Mouse (Mus musculus): Measurements from ENCODE around the gene Tgfbr2. TPM values are rescaled to one million over a fixed set of nuclear protein-coding genes. Genes with fewer than 3 reads are reported as not detected.

Gene Tgfbr2
- polyA plus RNA-seq, 1 experiment from 2014 or later = 31.2 TPM

DNA sequence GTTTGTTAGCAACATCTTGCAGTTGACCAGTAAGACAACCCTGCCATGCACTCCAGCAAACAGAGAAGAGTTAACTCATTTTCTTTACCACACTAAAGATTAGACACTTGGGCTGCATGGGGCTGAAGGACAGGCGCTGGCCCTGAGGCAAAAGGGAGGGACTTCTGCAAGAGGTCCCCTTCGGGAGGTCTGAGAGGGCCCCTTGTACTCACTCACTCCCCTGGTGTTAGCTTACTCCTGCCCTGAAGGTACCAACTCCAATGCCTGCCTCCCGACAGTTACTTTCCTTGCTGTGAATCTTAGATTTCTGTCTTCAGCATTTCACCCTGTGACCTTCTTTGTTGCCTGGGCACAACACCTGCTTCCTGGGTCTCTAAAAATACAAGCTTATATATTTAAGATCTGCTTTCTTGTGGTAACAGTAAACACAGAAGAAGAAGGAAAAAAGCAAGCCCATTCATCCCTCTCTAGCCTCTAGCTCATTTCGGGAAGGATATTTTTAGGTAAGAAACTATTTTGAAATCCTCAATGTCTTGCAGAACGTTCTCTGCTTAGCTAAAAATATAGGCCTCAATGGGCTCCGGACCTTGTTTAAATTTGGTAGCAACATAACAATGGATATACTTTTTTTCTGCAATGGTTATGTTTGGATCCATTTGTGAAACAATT, 41.7 kb downstream of the Tgfbr2 start:
- WGBS = 50% methylated on average over 6 of the region's 6 CpGs
- no peak overlapping the region for H3K4me3 ChIP-seq (replicated peaks; ENCODE audit: low read depth, low read length)
- no peak overlapping the region for H3K27ac ChIP-seq

DNA sequence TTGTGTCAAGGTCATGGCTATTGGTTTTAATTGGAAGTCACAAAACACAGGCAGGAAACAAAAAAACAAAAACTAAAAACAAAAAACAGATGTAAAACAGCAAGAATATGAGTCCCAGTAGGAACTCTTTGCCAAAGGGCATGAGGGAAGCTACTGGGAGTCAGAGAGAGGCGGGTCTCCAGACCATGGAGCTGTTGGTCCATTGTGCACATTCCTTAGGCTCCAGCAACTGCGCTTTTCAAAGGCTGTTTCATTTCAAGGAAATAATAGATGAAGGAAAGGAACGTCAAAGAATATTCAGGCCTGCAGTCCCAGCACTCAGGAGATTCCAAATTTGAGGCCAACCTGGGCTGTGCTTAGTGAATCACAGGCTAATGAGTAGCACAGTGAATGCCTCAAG, 46.3 kb downstream of the Tgfbr2 start:
- no peaks in the 10 kb centered on the region; the same call in 1 of the 2 replicates for H3K4me1 ChIP-seq (replicated peaks; ENCODE audit: insufficient read depth, low read length)
- 51% methylated on average over 3 of the region's 3 CpGs for WGBS
- H3K27ac ChIP-seq = no peak overlapping the region
- no peaks in the 10 kb centered on the region for H3K9me3 ChIP-seq (replicated peaks; ENCODE audit: low read length)
- H3K4me2 ChIP-seq (ENCODE audit: low read length) = no peak overlapping the region
- H3K4me3 ChIP-seq (replicated peaks; ENCODE audit: low read depth, low read length) = no peak overlapping the region
- no peak overlapping the region for H3K9ac ChIP-seq (ENCODE audit: low read depth, low read length)
- H3K27me3 ChIP-seq (ENCODE audit: insufficient read depth, low read length) = no peaks in the 10 kb centered on the region
- no peak for TF ChIP-seq CTCF (IDR thresholded peaks at IDR 0.05; ENCODE audit: low read depth)
- ATAC-seq (replicated peaks; ENCODE audit: low FRiP score, low read depth) (no peak), DNase-seq (ENCODE audit: low spot score) (peak; percentile 53)
- H3K36me3 ChIP-seq (ENCODE audit: insufficient read depth, low read length) = peaks cover 38% of the 10 kb centered on the region

More for the DNA sequence above, 41.7 kb downstream of the Tgfbr2 start:
- Histone ChIP-seq H3K27me3 (ENCODE audit: insufficient read depth, low read length) (no peaks in the 10 kb centered on the region), H3K9me3 (replicated peaks; ENCODE audit: low read length) (no peaks in the 10 kb centered on the region), H3K9ac (ENCODE audit: low read depth, low read length) (no peak overlapping the region), H3K36me3 (ENCODE audit: insufficient read depth, low read length) (peaks cover 22% of the 10 kb centered on the region), H3K4me1 (replicated peaks; ENCODE audit: insufficient read depth, low read length) (peaks cover 6% of the 10 kb centered on the region; the same call in 1 of the 2 replicates), H3K4me2 (ENCODE audit: low read length) (no peak overlapping the region)
- no peak for TF ChIP-seq CTCF (IDR thresholded peaks at IDR 0.05; ENCODE audit: low read depth)
- DNase-seq (ENCODE audit: low spot score) = peak; percentile 70
- ATAC-seq (replicated peaks; ENCODE audit: low FRiP score, low read depth) = no peak

- Histone ChIP-seq H3K4me1 (replicated peaks; ENCODE audit: insufficient read depth, low read length) (peaks cover 2% of the 10 kb centered on the region; the same call in 1 of the 2 replicates), H3K4me2 (ENCODE audit: low read length) (no peak overlapping the region), H3K27me3 (ENCODE audit: insufficient read depth, low read length) (no peaks in the 10 kb centered on the region), H3K9me3 (replicated peaks; ENCODE audit: low read length) (no peaks in the 10 kb centered on the region), H3K9ac (ENCODE audit: low read depth, low read length) (no peak overlapping the region), H3K4me3 (replicated peaks; ENCODE audit: low read depth, low read length) (no peak overlapping the region), H3K27ac (no peak overlapping the region), H3K36me3 (ENCODE audit: insufficient read depth, low read length) (peaks cover 38% of the 10 kb centered on the region)
- TF ChIP-seq CTCF (IDR thresholded peaks at IDR 0.05; ENCODE audit: low read depth) = no peak
- DNase-seq (ENCODE audit: low spot score) = no peak
- WGBS = 89% methylated on average over 2 of the region's 2 CpGs
- no peak for ATAC-seq (replicated peaks; ENCODE audit: low FRiP score, low read depth)
These were observed 46.8 kb downstream of the Tgfbr2 start for GRCm38 (mm10) chr9:116128311-116128710.

DNA sequence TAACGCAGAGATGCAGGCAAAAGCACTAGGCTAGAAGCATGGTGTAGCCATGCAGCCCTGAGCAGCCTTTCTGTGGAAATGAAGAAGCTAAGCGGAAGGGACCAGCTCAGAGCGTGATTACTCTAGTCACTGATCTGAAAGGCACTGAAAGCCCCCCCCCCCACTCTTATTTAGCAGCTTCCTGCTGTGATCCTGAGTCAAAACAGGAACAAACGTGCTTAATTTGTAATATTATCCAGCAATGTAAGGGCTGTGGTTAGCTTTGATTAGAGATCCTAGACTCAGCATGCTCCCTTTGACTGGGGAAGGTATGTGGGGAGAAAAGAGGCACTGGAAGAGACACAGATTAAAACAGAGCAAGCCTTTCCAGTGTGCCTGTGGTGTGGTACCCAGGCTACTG, 48.7 kb downstream of the Tgfbr2 start:
- ATAC-seq (replicated peaks; ENCODE audit: low FRiP score, low read depth) (no peak), DNase-seq (ENCODE audit: low spot score) (no peak)
- H3K4me3 ChIP-seq (replicated peaks; ENCODE audit: low read depth, low read length) = no peak overlapping the region
- H3K36me3 ChIP-seq (ENCODE audit: insufficient read depth, low read length) = peaks cover 41% of the 10 kb centered on the region
- no peaks in the 10 kb centered on the region for H3K9me3 ChIP-seq (replicated peaks; ENCODE audit: low read length)
- peaks cover 6% of the 10 kb centered on the region; the same call in 1 of the 2 replicates for H3K4me1 ChIP-seq (replicated peaks; ENCODE audit: insufficient read depth, low read length)
- 60% methylated on average over 4 of the region's 4 CpGs for WGBS
- no peak overlapping the region for H3K27ac ChIP-seq
- no peak for TF ChIP-seq CTCF (IDR thresholded peaks at IDR 0.05; ENCODE audit: low read depth)
- H3K27me3 ChIP-seq (ENCODE audit: insufficient read depth, low read length) = no peaks in the 10 kb centered on the region
- no peak overlapping the region for H3K4me2 ChIP-seq (ENCODE audit: low read length)
- no peak overlapping the region for H3K9ac ChIP-seq (ENCODE audit: low read depth, low read length)

DNA sequence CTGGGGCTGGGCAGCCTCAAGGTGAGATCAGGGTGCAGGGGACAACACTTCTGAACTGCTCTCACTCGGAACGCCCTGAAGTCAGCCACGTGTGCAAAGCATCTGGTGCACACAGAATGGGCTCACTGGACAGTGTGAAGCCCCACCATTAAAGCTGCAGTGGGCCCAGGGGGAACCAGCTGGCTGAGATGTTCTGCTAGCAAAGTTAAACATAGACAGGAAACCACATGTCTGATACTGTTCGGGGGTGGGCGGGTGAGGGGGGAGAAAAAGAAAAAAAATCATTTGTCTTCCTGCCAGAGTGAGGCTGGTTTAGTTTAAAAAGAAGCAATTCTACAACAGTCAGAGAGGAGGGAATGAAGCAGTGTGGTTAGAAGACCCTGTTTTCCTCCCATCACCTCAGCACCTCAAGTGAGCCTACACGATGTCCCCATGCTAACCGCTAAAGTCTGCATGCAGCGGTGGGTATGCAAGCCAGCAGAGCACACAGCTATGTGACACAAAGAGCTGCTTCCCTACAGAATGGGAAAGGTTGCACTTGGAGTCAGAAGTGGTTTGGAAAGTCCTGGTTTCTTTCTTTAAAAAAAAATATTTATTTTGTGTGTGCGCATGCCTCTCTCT, 52.1 kb downstream of the Tgfbr2 start:
- H3K36me3 ChIP-seq (ENCODE audit: insufficient read depth, low read length) = peaks cover 23% of the 10 kb centered on the region
- no peak for TF ChIP-seq CTCF (IDR thresholded peaks at IDR 0.05; ENCODE audit: low read depth)
- peak; percentile 69 for DNase-seq (ENCODE audit: low spot score)
- peak; percentile 33 for ATAC-seq (replicated peaks; ENCODE audit: low FRiP score, low read depth)
- peak overlapping the region; percentile 71 for H3K27ac ChIP-seq
- H3K27me3 ChIP-seq (ENCODE audit: insufficient read depth, low read length) = no peaks in the 10 kb centered on the region
- H3K4me3 ChIP-seq (replicated peaks; ENCODE audit: low read depth, low read length) = no peak overlapping the region
- no peak overlapping the region for H3K9ac ChIP-seq (ENCODE audit: low read depth, low read length)
- peaks cover 6% of the 10 kb centered on the region; the same call in 1 of the 2 replicates for H3K4me1 ChIP-seq (replicated peaks; ENCODE audit: insufficient read depth, low read length)
- H3K4me2 ChIP-seq (ENCODE audit: low read length) = no peak overlapping the region
- 33% methylated on average over 9 of the region's 9 CpGs for WGBS
- H3K9me3 ChIP-seq (replicated peaks; ENCODE audit: low read length) = no peaks in the 10 kb centered on the region

- Histone ChIP-seq H3K36me3 (ENCODE audit: insufficient read depth, low read length) (peaks cover 23% of the 10 kb centered on the region), H3K9me3 (replicated peaks; ENCODE audit: low read length) (no peaks in the 10 kb centered on the region), H3K4me3 (replicated peaks; ENCODE audit: low read depth, low read length) (no peak overlapping the region), H3K27ac (peak overlapping the region; percentile 71), H3K4me2 (ENCODE audit: low read length) (no peak overlapping the region), H3K4me1 (replicated peaks; ENCODE audit: insufficient read depth, low read length) (peaks cover 6% of the 10 kb centered on the region; the same call in 1 of the 2 replicates), H3K9ac (ENCODE audit: low read depth, low read length) (no peak overlapping the region), H3K27me3 (ENCODE audit: insufficient read depth, low read length) (no peaks in the 10 kb centered on the region)
- peak; percentile 35; the same call in 1 of the 2 replicates for TF ChIP-seq CTCF (IDR thresholded peaks at IDR 0.05; ENCODE audit: low read depth)
- 71% methylated on average over 6 of the region's 6 CpGs for WGBS
- ATAC-seq (replicated peaks; ENCODE audit: low FRiP score, low read depth) (no peak; the same call in 1 of the 2 replicates), DNase-seq (ENCODE audit: low spot score) (no peak)
These were observed 52.6 kb downstream of the Tgfbr2 start for GRCm38 (mm10) chr9:116122544-116122943.

Data from kidney, postnatal 0 days (tissue).